In the genomic region with DNA sequence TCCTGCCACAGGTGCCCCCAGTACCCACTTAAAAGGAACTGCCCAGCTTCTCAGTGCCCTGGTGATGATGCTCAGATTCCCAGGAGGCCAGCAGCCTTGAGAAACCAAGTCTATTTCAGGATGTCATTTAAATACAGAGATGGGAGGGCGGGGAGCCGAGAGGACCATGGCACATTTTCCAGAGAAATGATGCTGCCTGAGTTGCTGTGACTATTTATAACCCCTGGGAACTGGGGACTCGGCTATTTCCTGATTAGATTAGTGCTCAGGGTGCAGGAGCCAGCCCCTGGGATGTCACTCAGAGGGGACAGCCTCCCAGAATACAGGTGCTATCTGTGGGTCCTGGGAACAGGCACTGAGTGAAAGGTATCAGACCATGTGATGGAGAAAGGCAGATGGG, we compare ENCODE assay signal across 19 mouse cellular contexts. TPM values are rescaled to one million over a fixed set of nuclear protein-coding genes. Genes with fewer than 3 reads are reported as not detected.
A peak's percentile ranks its signal among the peaks of the same experiment; 100 is the strongest.
DNase-seq lines count a peak whose midpoint lies in the region; ATAC-seq and TF ChIP-seq lines count a peak whose summit lies in the region.
"Had no signal": no experiment of that assay in that cellular context is flagged by ENCODE, and none has a peak within 500 bp of the region (broad histone marks: within the 10 kb centered on the region; RNA-seq: fewer than 3 reads in every experiment).

No protein-coding gene starts in this region.

- no peaks in the 10 kb centered on the region for H3K4me1 ChIP-seq in brown adipose tissue, adult 24 weeks (ENCODE audit: control insufficient read depth, insufficient read depth, insufficient read length, low read length)
- peaks cover 45 to 66% of the 10 kb centered on the region in 2 experiments for H3K4me1 ChIP-seq in heart, embryonic 14.5 days (ENCODE audit: control insufficient read depth in 2 of 2, insufficient read depth in 2 of 2, low read length in 2 of 2)
- H3K4me1 ChIP-seq in thymus, adult 2 months (replicated peaks; ENCODE audit: control insufficient read depth, insufficient read depth, low read length) = peaks cover 9% of the 10 kb centered on the region

- 3% methylated on average over 3 of the region's 3 CpGs for WGBS in heart, embryonic 14.5 days
- WGBS in thymus, adult 2 months = 97% methylated on average over 3 of the region's 3 CpGs

- no peak for DNase-seq in frontal cortex, postnatal 10 days (ENCODE audit: low spot score in 2 of 2)
- DNase-seq in layer of hippocampus, adult 2 months (ENCODE audit: low spot score in 2 of 2) = no peak
- no peak for DNase-seq in layer of hippocampus, postnatal 14 days (ENCODE audit: low spot score in 2 of 2)
- DNase-seq in adrenal gland, postnatal 10 days = no peak
- no peak for DNase-seq in thymus, adult 2 months
- DNase-seq: cerebellum, adult 18-20 months; cerebellum, postnatal 36 days; gastrocnemius, postnatal 25 days; kidney, postnatal 14 days; lung, adult 18-20 months; lung, postnatal 4 days had no signal

- no peak overlapping the region for H3K9ac ChIP-seq in heart, embryonic 14.5 days (ENCODE audit: low read length)
- H3K9ac ChIP-seq: forebrain, embryonic 15.5 days; neural tube, embryonic 15.5 days had no signal

- H3K36me3 ChIP-seq in heart, embryonic 14.5 days (ENCODE audit: control insufficient read depth, insufficient read depth, low read length) = peaks cover 18% of the 10 kb centered on the region
- peaks cover 2% of the 10 kb centered on the region; the same call in 1 of the 2 replicates for H3K36me3 ChIP-seq in thymus, adult 2 months (ENCODE audit: control insufficient read depth, insufficient read depth, low read length)

- H3K4me2 ChIP-seq in heart, embryonic 14.5 days (ENCODE audit: low read length) = peak overlapping the region; percentile 7; the same call in 1 of the 2 replicates
- H3K4me2 ChIP-seq: forebrain, embryonic 15.5 days; midbrain, embryonic 11.5 days; neural tube, embryonic 15.5 days had no signal

- ATAC-seq in frontal cortex, adult (ENCODE audit: low TSS enrichment) = peak; percentile 20
- peak; percentile 45 for ATAC-seq in heart, embryonic 14.5 days (ENCODE audit: insufficient number of reproducible peaks, insufficient read depth, low FRiP score, low read depth)
- ATAC-seq: forebrain, embryonic 15.5 days; intestine, embryonic 16.5 days had no signal

- H3K27me3 ChIP-seq in heart, embryonic 14.5 days (ENCODE audit: control insufficient read depth, insufficient read depth, low read length) = no peaks in the 10 kb centered on the region
- H3K27me3 ChIP-seq in thymus, adult 2 months (ENCODE audit: control insufficient read depth, insufficient read depth, low read length) = no peaks in the 10 kb centered on the region
- H3K27me3 ChIP-seq: forebrain, embryonic 15.5 days; neural tube, embryonic 15.5 days had no signal

- no peak for TF ChIP-seq CTCF in layer of hippocampus, adult 2 months (conservative IDR thresholded peaks at IDR 0.05)
- TF ChIP-seq CTCF in thymus, adult 2 months (IDR thresholded peaks at IDR 0.05; ENCODE audit: borderline replicate concordance, control insufficient read depth, extremely low read depth, insufficient read depth, low read length, poor library complexity) = no peak

- no peak for TF ChIP-seq POLR2A in thymus, adult 2 months (IDR thresholded peaks at IDR 0.05; ENCODE audit: control insufficient read depth, extremely low read depth, insufficient read depth, low read length, poor library complexity)

- H3K27ac ChIP-seq in layer of hippocampus, adult 2 months = peak overlapping the region; percentile 68
- H3K27ac ChIP-seq in brown adipose tissue, adult 24 weeks (replicated peaks; ENCODE audit: low read depth, low read length) = peak overlapping the region; percentile 22; the same call in 1 of the 2 replicates
- H3K27ac ChIP-seq in heart, embryonic 14.5 days (replicated peaks in 1 of 2; ENCODE audit: control insufficient read depth in 1 of 2, insufficient read depth in 1 of 2, low read depth in 2 of 2, low read length in 2 of 2) = peak overlapping the region; percentile 77 to 86
- no peak overlapping the region for H3K27ac ChIP-seq in thymus, adult 2 months (ENCODE audit: control insufficient read depth, insufficient read depth, low read length)
- H3K27ac ChIP-seq: forebrain, embryonic 15.5 days; neural tube, embryonic 15.5 days had no signal

- no peaks in the 10 kb centered on the region for H3K9me3 ChIP-seq in heart, embryonic 14.5 days (ENCODE audit: control insufficient read depth, low read length)
- H3K9me3 ChIP-seq: forebrain, embryonic 15.5 days; neural tube, embryonic 15.5 days had no signal

- H3K4me3 ChIP-seq in layer of hippocampus, adult 2 months = no peak overlapping the region
- no peak overlapping the region for H3K4me3 ChIP-seq in brown adipose tissue, adult 24 weeks (ENCODE audit: insufficient read depth, low read depth, low read length)
- H3K4me3 ChIP-seq in heart, embryonic 14.5 days (ENCODE audit: control insufficient read depth in 1 of 2, insufficient read depth in 1 of 2, low read depth in 1 of 2, low read length in 2 of 2) = no peak overlapping the region
- H3K4me3 ChIP-seq in thymus, adult 2 months (ENCODE audit: control insufficient read depth, insufficient read depth, low read length) = no peak overlapping the region
- H3K4me3 ChIP-seq: forebrain, embryonic 15.5 days; myocyte; neural tube, embryonic 15.5 days had no signal

RNA-seq across cellular contexts. Expression of a gene that starts 21.0 kb away (rescaled TPM):
- total RNA-seq in layer of hippocampus, adult 2 months (2021) = 10 to 100 TPM; 28.6 to 29.4 TPM
- 10 to 100 TPM; 30.2 to 33.0 TPM for total RNA-seq in layer of hippocampus, postnatal 14 days (2021)
- polyA plus RNA-seq in brown adipose tissue, adult 24 weeks (2012; ENCODE audit: insufficient read depth, insufficient read length, missing spikeins) = 29.2 and 43.4 TPM in 2 replicates
- polyA plus RNA-seq in heart, embryonic 14.5 days (2014; fragmentation: Nextera tagmentation; extraction: Ambion mirVana) = 93.4 and 96.2 TPM in 2 replicates
- 10 to 100 TPM; 45.2 to 47.5 TPM for total RNA-seq in adrenal gland, postnatal 10 days (2021)
- 18.0 and 20.4 TPM in 2 replicates for polyA plus RNA-seq in thymus, adult 2 months (2012; rRNA removed)

RNA-seq across cellular contexts. Expression of a gene that starts 28.8 kb away (rescaled TPM):
- total RNA-seq in layer of hippocampus, adult 2 months (2021) = 10 to 100 TPM; 11.6 to 12.2 TPM
- total RNA-seq in layer of hippocampus, postnatal 14 days (2021) = 10 to 100 TPM; 14.1 to 18.5 TPM
- 2.0 and 3.6 TPM in 2 replicates for polyA plus RNA-seq in brown adipose tissue, adult 24 weeks (2012; ENCODE audit: insufficient read depth, insufficient read length, missing spikeins)
- 23.7 and 26.8 TPM in 2 replicates for polyA plus RNA-seq in heart, embryonic 14.5 days (2014; fragmentation: Nextera tagmentation; extraction: Ambion mirVana)
- 10 to 100 TPM; 22.5 to 25.0 TPM for total RNA-seq in adrenal gland, postnatal 10 days (2021)
- polyA plus RNA-seq in thymus, adult 2 months (2012; rRNA removed) = 24.7 and 25.3 TPM in 2 replicates
